ENCODE assay signal across 9 mouse cellular contexts in the genomic region with DNA sequence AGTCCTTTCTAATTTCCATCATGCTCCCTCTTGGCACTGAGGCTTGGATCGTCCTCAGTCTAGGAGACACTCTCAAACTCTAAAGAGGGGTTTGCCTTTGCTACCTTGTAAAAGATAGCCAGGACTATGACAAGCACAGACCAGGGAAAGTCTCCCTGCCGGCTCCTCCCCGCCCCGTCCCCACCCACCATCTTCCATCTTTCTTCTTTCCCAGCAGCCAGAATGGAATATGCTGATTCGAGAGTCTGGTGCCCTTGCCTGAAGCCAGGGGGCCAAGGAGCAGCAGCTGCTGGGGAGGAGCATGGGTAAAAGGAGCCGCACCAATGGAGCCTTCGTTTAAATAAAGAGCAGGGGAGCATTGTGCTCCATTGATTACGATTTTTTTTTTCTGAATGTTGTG.
DNase-seq lines count a peak whose midpoint lies in the region; ATAC-seq and TF ChIP-seq lines count a peak whose summit lies in the region.
"Had no signal": no experiment of that assay in that cellular context is flagged by ENCODE, and none has a peak within 500 bp of the region (broad histone marks: within the 10 kb centered on the region; RNA-seq: fewer than 3 reads in every experiment).

No protein-coding gene starts in this region.

- no peaks in the 10 kb centered on the region for H3K36me3 ChIP-seq in forebrain, embryonic 15.5 days

- no peaks in the 10 kb centered on the region for H3K27me3 ChIP-seq in forebrain, embryonic 15.5 days
- H3K27me3 ChIP-seq: CH12.LX had no signal

- peak; percentile 80 for ATAC-seq in forebrain, embryonic 15.5 days (replicated peaks)

- H3K4me1 ChIP-seq in forebrain, embryonic 15.5 days, result peaks cover 40% of the 10 kb centered on the region

- no peak overlapping the region for H3K4me3 ChIP-seq in layer of hippocampus, adult 2 months
- no peak overlapping the region for H3K4me3 ChIP-seq in forebrain, embryonic 15.5 days

- no peak for DNase-seq in layer of hippocampus, adult 2 months (ENCODE audit: low spot score in 2 of 2)
- DNase-seq in layer of hippocampus, adult 9-11 months, result no peak
- DNase-seq in embryo, embryonic 10.5 days (ENCODE audit: low spot score), result peak; percentile 58
- DNase-seq in retina, postnatal 1 day, result peak; percentile 65
- DNase-seq in ovary, postnatal 10 days (ENCODE audit: low spot score), result no peak
- no peak for DNase-seq in frontal cortex, postnatal 14 days (ENCODE audit: low spot score in 2 of 2)
- DNase-seq: right cerebral cortex, postnatal 25 days had no signal

- H3K9me3 ChIP-seq in forebrain, embryonic 15.5 days, result no peaks in the 10 kb centered on the region

- WGBS in forebrain, embryonic 15.5 days, result 10% methylated on average over 8 of the region's 8 CpGs

- no peak overlapping the region for H3K9ac ChIP-seq in forebrain, embryonic 15.5 days (replicated peaks)

- TF ChIP-seq CTCF in layer of hippocampus, adult 2 months (conservative IDR thresholded peaks at IDR 0.05), result 0 out of 2 replicates have a peak, but pooled peaks have one; percentile 22

- no peak overlapping the region for H3K4me2 ChIP-seq in forebrain, embryonic 15.5 days (replicated peaks)

- H3K27ac ChIP-seq in layer of hippocampus, adult 2 months, result no peak overlapping the region
- H3K27ac ChIP-seq in forebrain, embryonic 15.5 days (replicated peaks), result peak overlapping the region; percentile 85

Comparison
In these comparisons a context has a peak if more than half of its experiments do, and no peak if none do; other contexts are left out.
1. DNase-seq: peak in embryo, embryonic 10.5 days (single experiment) and retina, postnatal 1 day (single experiment); none in layer of hippocampus, adult 2 months (0 of 2), layer of hippocampus, adult 9-11 months (single experiment), ovary, postnatal 10 days (single experiment) and frontal cortex, postnatal 14 days (0 of 2).